Mouse (Mus musculus): Measurements from ENCODE around the gene Ccdc124.

DNA sequence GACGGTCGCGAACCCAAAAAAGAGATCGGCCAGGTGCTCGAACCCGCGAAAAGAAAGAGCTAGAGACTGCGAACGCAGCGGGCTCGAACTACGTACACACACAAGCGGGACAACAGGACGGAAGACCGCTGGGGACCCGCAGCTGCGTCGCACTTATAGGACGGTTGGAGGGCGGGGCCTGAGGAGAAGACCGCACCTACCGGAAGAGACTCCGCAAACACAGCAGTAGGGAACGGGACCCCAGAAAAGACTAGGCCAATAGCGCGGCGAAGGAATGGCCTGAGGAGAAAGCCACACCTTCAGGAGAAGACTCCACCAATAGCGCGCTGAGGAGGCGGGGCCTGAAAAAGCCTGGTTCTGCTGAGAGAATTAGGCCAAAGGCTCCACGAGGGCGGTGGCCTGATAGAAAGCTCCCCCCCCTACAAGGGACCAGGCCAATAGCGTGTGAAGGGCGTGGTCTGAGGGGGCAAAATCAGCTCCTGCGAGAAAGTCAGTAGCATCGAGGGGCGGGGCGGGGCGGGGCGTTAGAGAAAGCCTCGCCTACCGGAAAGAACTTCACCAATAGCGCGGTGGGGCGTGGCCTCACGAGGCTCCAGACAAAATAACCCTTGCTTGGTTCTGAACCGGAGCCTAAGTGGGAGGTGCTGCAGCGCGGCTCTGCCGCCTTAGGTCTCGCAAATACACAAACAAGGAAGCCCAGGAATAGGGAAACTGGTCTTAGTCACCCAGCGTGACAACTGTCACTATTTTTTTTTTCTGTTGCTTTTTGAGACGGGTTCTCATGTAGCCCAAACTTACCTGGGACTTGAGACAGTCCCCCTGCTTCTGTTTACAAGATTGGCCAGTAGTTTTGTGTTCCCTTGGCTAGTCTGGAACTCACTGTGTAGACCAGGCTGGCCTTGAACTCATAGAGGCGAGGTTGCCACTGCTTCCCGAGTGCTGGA is 34.1 kb downstream of the Ccdc124 start, which contains the start of gene Arrdc2:
- TF ChIP-seq CTCF (IDR thresholded peaks at IDR 0.05; ENCODE audit: extremely low read depth, insufficient read depth, insufficient read length, insufficient replicate concordance) = no peak
- TF ChIP-seq POLR2A (IDR thresholded peaks at IDR 0.05; ENCODE audit: low read depth, low read length) = peak; percentile 98
